Comparison of ENCODE assay signal across 7 mouse cellular contexts in the genomic region with DNA sequence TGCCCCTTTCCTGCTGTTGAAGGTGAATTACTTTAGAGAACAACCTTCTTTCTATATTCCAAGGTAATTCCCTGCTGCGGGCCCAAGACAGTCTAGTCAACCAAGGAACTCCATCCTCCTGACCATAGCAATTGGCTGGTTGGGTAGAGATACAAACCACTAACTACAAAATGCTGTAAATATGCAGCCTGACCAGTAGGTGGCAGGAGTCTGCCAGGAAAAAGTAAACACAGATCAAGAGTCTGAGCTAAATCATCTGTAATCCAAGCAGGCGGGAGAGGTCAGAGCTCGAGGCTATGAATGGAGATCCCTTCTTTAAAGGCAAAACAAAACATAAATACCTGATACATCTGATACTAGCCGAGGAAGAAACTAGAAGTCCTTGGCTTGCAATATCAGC. TPM values are rescaled to one million over a fixed set of nuclear protein-coding genes. Genes with fewer than 3 reads are reported as not detected.
A peak's percentile ranks its signal among the peaks of the same experiment; 100 is the strongest.
DNase-seq lines count a peak whose midpoint lies in the region.

No protein-coding gene starts in this region.

- peak; percentile 44 for DNase-seq in ovary, postnatal 14 days (ENCODE audit: low spot score)
- no peak for DNase-seq in ovary, postnatal 36 days (ENCODE audit: low spot score)
- DNase-seq in adipocyte (ENCODE audit: low spot score) (peak; percentile 76), liver (peak; percentile 61)
- peak; percentile 68 to 75 for DNase-seq in cerebellum, postnatal 25 days
- peak; percentile 42 to 62 for DNase-seq in heart, postnatal 36 days
- DNase-seq in retina, adult 2 months (ENCODE audit: low read depth, low spot score): peak; percentile 64

- intact Hi-C loops in heart, postnatal 36 days (cut with DNase I): loop anchor here (1.0 to 10.0 kb wide), 2 partner anchors 193 to 543 kb away; no protein-coding TSS in a partner anchor

RNA-seq across cellular contexts. Expression of a gene that starts 18.1 kb away (rescaled TPM):
- total RNA-seq in heart, postnatal 36 days (2021): 10 to 100 TPM; 26.7 to 28.9 TPM

RNA-seq across cellular contexts. Expression of a gene that starts 18.2 kb away (rescaled TPM):
- total RNA-seq in heart, postnatal 36 days (2021): 10 to 100 TPM; 12.2 to 16.5 TPM

RNA-seq across cellular contexts. Expression of a gene that starts 33.2 kb away (rescaled TPM):
- total RNA-seq in heart, postnatal 36 days (2021): under 1 TPM; 0.57 to 0.89 TPM

RNA-seq across cellular contexts. Expression of a gene that starts 33.3 kb away (rescaled TPM):
- 1,000 to 10,000 TPM; 6,013 to 6,518 TPM for total RNA-seq in heart, postnatal 36 days (2021)
